Mouse (Mus musculus) testis, adult 2 months (tissue): ENCODE measurements around the gene Gm45021.

ENCODE experiments used
- CTCF ChIP-seq: fragments of 200-500 bp; IDR thresholded peaks from 2 replicates; pipeline ENCODE4 v1.5.1; 2012; ENCODE audit warnings: low read depth, mild to moderate bottlenecking, inconsistent platforms, low read length, moderate library complexity; ENCODE audit not compliant: control insufficient read depth, insufficient read depth, insufficient replicate concordance
- POLR2A ChIP-seq: fragments of 200-500 bp; IDR thresholded peaks from 2 replicates; pipeline ENCODE4 v1.6.1; 2012; ENCODE audit warnings: low read depth, mild to moderate bottlenecking, inconsistent platforms, low read length, moderate library complexity; ENCODE audit not compliant: control insufficient read depth

DNA sequence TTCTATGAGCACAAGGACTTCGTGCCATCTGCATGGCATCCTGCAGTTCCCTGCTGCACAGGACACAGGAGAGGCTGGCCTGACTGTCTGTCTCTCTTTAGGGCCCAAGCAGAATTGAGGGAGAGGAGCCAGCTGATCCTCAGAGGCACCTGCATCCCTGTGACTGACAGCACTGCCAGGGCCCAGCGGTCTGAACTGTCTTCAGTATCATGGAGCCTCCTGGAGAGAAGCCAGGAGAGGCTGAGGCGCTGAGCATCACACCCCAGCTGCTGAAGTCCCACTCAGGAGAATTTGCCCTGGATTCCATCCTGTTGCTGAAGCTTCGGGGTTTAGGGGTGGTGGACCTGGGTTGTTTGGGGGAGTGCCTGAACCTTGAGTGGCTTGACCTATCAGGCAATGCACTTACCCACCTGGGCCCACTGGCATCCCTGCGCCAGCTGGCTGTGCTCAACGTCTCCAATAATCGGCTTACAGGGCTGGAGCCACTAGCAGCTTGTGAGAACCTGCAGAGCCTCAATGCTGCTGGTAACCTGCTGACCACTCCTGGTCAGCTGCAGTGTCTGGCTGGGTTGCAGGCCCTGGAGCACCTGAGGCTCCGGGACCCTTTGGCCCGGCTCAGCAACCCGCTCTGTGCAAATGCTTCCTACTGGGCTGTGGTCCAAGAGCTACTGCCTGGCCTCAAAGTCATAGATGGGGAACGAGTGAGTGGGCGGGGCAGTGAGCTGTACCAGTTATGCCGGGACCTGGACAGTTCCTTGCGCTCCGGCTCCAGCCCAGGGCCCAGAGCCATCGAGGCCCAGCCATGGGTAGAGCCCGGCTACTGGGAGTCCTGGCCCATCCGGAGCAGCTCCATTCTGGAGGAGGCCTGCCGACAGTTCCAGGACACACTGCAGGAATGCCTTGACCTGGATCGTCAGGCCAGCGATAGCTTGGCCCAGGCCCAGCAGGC, 21.1 kb upstream of the Gm45021 start:
- TF ChIP-seq POLR2A (no peak), CTCF (no peak)
